Mouse (Mus musculus) limb, embryonic 11.5 days (tissue): Measurements from ENCODE around the gene Tnip1. TPM values are rescaled to one million over a fixed set of nuclear protein-coding genes. Genes with fewer than 3 reads are reported as not detected.

Experiments used
- ATAC-seq: fragments of 200-750 bp; cut with Nextera tagmentation; 2 replicates; pipeline ENCODE4 v1.8.0; 2017; ENCODE audit warnings: low read depth; ENCODE audit not compliant: insufficient number of reproducible peaks, low FRiP score, low TSS enrichment
- DNase-seq: peaks from one replicate; pipeline ENCODE4 v3.0.0-alpha.2; 2015; ENCODE audit warnings: low spot score
- H3K27ac ChIP-seq: fragments of 300-500 bp; sonication (generic); replicated peaks from 2 replicates; pipeline ENCODE4 v1.5.1; 2014; ENCODE audit warnings: low read depth, mild to moderate bottlenecking, low read length
- H3K27me3 ChIP-seq: fragments of 300-500 bp; sonication (generic); 2 replicates; pipeline ENCODE4 v1.6.1; 2014; ENCODE audit warnings: mild to moderate bottlenecking, low read length, mixed read lengths; ENCODE audit not compliant: control insufficient read depth, insufficient read depth
- H3K36me3 ChIP-seq: fragments of 300-500 bp; sonication (generic); 2 replicates; pipeline ENCODE4 v1.6.1; 2014; ENCODE audit warnings: mild to moderate bottlenecking, low read length, moderate library complexity, mixed read lengths; ENCODE audit not compliant: control insufficient read depth, insufficient read depth
- H3K4me1 ChIP-seq: fragments of 300-500 bp; sonication (generic); 2 replicates; pipeline ENCODE4 v1.6.1; 2014; ENCODE audit warnings: low read length, mixed read lengths; ENCODE audit not compliant: control insufficient read depth, insufficient read depth
- H3K4me2 ChIP-seq: fragments of 300-500 bp; sonication (generic); 2 replicates; pipeline ENCODE4 v1.6.1; 2014; ENCODE audit warnings: low read depth, mild to moderate bottlenecking, moderate library complexity; ENCODE audit not compliant: severe bottlenecking
- H3K4me3 ChIP-seq: fragments of 300-500 bp; sonication (generic); 2 replicates; pipeline ENCODE4 v1.5.1; 2014; ENCODE audit warnings: low read depth, low read length
- H3K9ac ChIP-seq: fragments of 300-500 bp; sonication (generic); 2 replicates; pipeline ENCODE4 v1.6.1; 2014; ENCODE audit warnings: mild to moderate bottlenecking, low read length
- H3K9me3 ChIP-seq: fragments of 300-500 bp; sonication (generic); 2 replicates; pipeline ENCODE4 v1.6.1; 2016; ENCODE audit warnings: low read length; ENCODE audit not compliant: control insufficient read depth
- WGBS: fragments of 180-500 bp; shearing (Covaris S2); extraction: QIAGEN DNeasy Blood & Tissue Kit; methylation state at CpG from one replicate; pipeline ENCODE4 v1.1.7; 2014; 5-methylcytosine and 5-hydroxymethylcytosine counted together
- polyA plus RNA-seq: library from polyadenylated mRNA; unstranded; fragments of >200 nt; fragmentation: Nextera tagmentation; extraction: Ambion mirVana; gene quantifications from 2 replicates; pipeline ENCODE4 v1.2.1, GENCODE M21; 2014

Gene Tnip1
- polyA plus RNA-seq, 1 experiment from 2014 or later: 13.4 TPM

DNA sequence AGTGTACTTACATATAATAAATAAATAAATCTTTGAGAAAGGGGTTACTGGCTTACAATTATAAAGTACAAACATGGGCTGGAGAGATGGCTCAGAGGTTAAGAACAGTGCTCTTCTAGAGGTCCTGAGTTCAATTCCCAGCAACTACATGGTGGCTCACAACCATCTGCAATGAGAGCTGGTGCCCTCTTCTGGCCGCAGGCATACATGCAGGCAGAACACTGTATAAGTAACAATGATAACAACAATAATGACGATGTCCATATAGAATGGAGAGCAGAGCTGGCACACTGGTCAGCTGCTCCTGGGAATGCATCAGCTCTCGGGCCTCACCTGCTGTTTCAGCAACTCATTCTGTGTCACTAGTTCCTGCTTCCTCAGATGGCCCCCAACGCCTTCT, 44.4 kb downstream of the Tnip1 start:
- ATAC-seq (no peak), DNase-seq (no peak)
- H3K9me3 ChIP-seq: no peaks in the 10 kb centered on the region
- no peaks in the 10 kb centered on the region for H3K27me3 ChIP-seq
- no peak overlapping the region for H3K9ac ChIP-seq
- H3K36me3 ChIP-seq: peaks cover 6% of the 10 kb centered on the region; the same call in 1 of the 2 replicates
- no peaks in the 10 kb centered on the region for H3K4me1 ChIP-seq
- 85% methylated on average over 4 of the region's 4 CpGs for WGBS
- H3K27ac ChIP-seq: no peak overlapping the region
- H3K4me2 ChIP-seq: no peak overlapping the region
- H3K4me3 ChIP-seq: no peak overlapping the region

DNA sequence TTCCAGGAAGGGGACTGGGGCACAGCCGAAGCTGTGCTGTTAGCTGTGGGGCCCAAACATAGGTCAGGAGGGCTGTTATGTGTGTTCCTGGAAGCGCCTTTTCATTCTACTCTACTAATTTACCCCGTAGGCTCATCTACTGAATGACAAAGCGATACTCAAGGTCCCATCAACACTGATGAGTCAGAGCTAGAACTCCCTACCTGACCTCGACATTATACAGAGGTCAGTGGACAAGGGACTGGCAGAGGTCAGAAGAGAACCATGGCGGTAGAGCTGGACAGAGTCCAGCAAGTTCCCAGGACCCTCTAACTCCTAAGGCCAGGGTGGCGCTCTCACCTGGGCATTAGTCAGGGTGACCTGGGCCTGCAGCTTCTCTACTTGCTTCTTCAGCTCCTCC, 45.3 kb downstream of the Tnip1 start:
- Histone ChIP-seq H3K4me2 (no peak overlapping the region), H3K9ac (no peak overlapping the region), H3K9me3 (no peaks in the 10 kb centered on the region), H3K4me1 (no peaks in the 10 kb centered on the region), H3K27ac (no peak overlapping the region), H3K36me3 (peaks cover 6% of the 10 kb centered on the region; the same call in 1 of the 2 replicates), H3K4me3 (no peak overlapping the region), H3K27me3 (no peaks in the 10 kb centered on the region)
- no peak for ATAC-seq
- DNase-seq: no peak
- 95% methylated on average over 7 of the region's 7 CpGs for WGBS

DNA sequence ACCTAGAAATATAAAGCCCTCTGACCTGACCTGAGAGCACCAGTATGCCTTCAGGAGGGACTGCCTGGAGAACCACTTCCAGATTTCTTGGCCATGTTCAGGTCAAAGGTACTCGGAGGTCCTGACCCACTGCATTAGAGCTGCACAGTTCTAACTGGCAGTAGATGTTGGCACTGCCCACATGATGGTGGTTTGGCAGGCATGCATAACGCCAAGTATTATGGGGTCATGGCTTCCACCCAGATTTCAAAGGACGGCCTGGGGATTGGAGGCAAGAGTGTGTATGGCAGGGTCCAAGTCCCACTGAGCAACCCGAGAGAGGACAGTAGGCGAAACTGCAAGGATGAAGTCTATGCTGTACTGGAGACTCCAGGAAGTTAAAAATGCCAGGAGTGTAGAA, 48.9 kb downstream of the Tnip1 start:
- H3K4me1 ChIP-seq: no peaks in the 10 kb centered on the region
- no peak overlapping the region for H3K4me2 ChIP-seq
- H3K4me3 ChIP-seq: no peak overlapping the region
- DNase-seq: no peak
- no peak overlapping the region for H3K9ac ChIP-seq
- no peaks in the 10 kb centered on the region for H3K9me3 ChIP-seq
- H3K27me3 ChIP-seq: no peaks in the 10 kb centered on the region
- WGBS: 91% methylated on average over 5 of the region's 5 CpGs
- H3K27ac ChIP-seq: no peak overlapping the region
- no peak for ATAC-seq
- H3K36me3 ChIP-seq: peaks cover 3% of the 10 kb centered on the region; the same call in 1 of the 2 replicates

DNA sequence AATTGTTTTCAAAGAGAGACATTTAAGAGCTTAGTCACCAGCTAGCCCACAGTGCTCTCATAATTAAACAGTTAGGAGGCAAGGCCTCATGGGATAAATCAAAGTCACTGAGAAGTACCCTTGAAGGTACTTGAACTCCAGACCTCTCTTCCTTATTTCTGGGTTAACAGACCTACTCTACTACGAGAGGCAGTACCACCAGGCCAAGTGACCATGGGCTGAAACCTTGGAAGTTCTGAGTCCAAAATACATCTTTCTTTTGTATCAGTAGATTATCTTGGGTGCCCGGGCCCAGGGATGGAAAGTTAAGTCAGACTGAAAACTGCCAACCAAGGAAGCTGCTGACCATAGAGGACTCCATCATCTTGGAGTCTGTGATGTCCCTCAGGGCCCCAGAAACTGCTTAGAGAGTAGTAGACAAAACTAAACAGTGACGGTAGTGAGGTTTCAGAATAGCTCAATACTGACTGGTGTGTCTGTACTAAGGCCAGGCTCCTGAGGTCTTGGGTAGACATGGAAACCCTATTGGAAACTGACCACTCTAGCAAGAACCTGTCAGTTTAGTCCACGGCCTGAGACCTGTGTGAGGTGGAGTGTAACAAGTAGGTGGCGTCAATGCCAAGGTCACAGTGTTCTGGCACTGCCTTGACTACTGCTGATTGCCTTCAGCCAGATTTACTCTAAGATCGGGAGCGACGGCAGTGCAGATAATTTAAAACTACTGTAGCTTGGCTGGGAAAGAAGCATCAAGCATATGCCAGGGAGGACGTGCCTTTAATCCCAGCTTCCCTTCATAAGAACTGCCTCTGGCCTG, 50.0 kb downstream of the Tnip1 start:
- Histone ChIP-seq H3K9ac (no peak overlapping the region), H3K36me3 (peaks cover 3% of the 10 kb centered on the region; the same call in 1 of the 2 replicates), H3K27ac (no peak overlapping the region), H3K4me3 (no peak overlapping the region), H3K9me3 (no peaks in the 10 kb centered on the region), H3K27me3 (no peaks in the 10 kb centered on the region), H3K4me1 (no peaks in the 10 kb centered on the region), H3K4me2 (no peak overlapping the region)
- DNase-seq: no peak
- ATAC-seq: no peak
- 88% methylated on average over 9 of the region's 9 CpGs for whole genome bisulfite sequencing

DNA sequence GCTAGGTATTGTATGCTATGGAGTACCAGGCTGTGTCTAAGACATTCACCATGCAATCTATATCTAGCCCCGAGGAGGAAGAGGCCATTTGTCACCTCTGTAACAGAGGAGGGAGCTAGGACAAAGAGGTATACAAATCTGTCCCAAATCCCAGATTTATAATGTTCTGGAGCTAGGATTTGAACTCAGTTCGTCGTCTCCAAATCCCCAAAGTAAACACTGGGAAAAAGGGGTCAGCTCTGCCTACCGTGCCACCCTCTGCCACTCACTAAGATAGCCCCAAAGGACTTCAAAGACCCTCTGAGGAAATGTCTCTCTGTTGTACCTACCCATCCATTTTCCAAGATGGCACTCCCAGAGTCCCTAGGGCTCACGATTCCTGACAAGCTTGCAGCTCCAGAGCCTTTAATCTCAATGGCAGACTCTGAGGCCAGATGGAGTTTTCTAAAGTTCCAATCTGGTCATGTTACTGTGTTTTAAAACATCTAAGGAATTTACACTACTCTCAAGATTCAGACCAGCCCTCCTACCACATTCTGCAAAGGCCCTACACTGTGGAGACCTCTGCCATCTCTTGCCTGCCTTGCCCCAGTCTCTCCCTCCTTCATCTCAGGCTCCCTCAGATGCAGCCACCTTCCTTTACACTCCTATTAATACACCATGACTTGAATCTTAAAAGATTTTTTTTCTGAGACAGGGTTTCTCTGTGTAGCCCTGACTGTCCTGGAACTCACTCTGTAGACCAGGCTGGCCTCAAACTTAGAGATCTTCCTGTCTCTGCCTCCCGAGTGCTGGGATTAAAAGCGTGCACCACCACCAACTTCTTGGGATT, 50.8 kb downstream of the Tnip1 start:
- Histone ChIP-seq H3K36me3 (peaks cover 3% of the 10 kb centered on the region; the same call in 1 of the 2 replicates), H3K4me2 (no peak overlapping the region), H3K27me3 (no peaks in the 10 kb centered on the region), H3K9ac (no peak overlapping the region), H3K27ac (no peak overlapping the region), H3K4me1 (no peaks in the 10 kb centered on the region), H3K4me3 (no peak overlapping the region), H3K9me3 (no peaks in the 10 kb centered on the region)
- no peak for DNase-seq
- 88% methylated on average over 7 of the region's 7 CpGs for WGBS
- no peak for ATAC-seq

DNA sequence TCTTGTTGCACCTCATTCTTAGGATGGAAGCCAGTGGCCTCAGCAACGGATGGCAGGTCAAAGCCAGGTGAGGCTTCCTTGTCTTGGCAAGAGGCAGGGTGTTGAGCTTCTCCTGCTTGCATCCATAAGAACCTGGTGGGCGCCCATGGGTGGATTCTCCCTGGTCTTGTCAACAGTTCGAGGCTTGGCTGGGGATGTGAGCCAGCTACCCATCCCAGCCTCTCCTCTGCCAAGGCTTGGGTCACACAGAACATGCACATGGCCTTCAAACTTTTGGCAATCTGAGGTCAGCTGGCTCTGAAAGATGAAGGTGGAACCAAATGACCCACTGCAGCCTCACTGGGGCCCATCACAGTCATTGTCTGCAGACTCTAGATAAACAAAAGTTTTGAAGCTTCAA, 51.5 kb downstream of the Tnip1 start:
- 94% methylated on average over 3 of the region's 3 CpGs for WGBS

DNA sequence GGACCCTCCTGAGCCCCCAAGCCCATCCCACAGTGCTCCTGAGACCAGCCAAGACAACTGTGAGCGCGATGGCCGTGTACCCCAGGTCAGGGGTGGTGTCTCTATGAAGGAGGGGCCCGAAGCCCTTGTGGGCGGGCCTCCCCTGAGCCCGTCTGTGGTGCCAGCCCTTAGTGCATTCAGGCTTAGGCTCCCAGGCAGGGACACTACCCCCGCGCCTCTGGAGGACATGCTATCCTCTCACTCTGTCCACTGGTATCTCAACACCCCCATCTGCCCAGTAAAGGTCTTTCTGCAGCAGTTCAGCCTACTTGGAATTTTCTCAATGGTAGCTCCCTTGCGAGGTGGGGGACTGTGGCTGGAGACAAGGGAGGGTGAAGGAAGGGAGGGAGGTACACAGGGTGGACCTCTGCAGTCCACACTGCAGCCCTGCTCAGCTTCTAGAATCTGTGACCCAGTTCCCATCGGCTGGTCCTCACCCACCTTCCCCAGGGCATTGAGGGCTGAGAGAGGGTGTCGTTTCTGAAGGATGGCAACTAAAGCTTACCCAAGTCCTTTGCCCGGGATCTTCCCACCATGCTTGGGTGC, 52.5 kb downstream of the Tnip1 start:
- H3K4me2 ChIP-seq: no peak overlapping the region
- H3K27me3 ChIP-seq: no peaks in the 10 kb centered on the region
- H3K9ac ChIP-seq: no peak overlapping the region
- H3K36me3 ChIP-seq: peaks cover 3% of the 10 kb centered on the region; the same call in 1 of the 2 replicates
- DNase-seq (no peak), ATAC-seq (no peak)
- H3K4me3 ChIP-seq: no peak overlapping the region
- no peak overlapping the region for H3K27ac ChIP-seq
- WGBS: 87% methylated on average over 12 of the region's 12 CpGs
- no peaks in the 10 kb centered on the region for H3K4me1 ChIP-seq
- H3K9me3 ChIP-seq: no peaks in the 10 kb centered on the region

More for the DNA sequence above, 51.5 kb downstream of the Tnip1 start:
- Histone ChIP-seq H3K4me3 (no peak overlapping the region), H3K4me1 (no peaks in the 10 kb centered on the region), H3K4me2 (no peak overlapping the region), H3K27ac (no peak overlapping the region), H3K9ac (no peak overlapping the region), H3K9me3 (no peaks in the 10 kb centered on the region), H3K27me3 (no peaks in the 10 kb centered on the region), H3K36me3 (peaks cover 3% of the 10 kb centered on the region; the same call in 1 of the 2 replicates)
- DNase-seq (no peak), ATAC-seq (no peak)

DNA sequence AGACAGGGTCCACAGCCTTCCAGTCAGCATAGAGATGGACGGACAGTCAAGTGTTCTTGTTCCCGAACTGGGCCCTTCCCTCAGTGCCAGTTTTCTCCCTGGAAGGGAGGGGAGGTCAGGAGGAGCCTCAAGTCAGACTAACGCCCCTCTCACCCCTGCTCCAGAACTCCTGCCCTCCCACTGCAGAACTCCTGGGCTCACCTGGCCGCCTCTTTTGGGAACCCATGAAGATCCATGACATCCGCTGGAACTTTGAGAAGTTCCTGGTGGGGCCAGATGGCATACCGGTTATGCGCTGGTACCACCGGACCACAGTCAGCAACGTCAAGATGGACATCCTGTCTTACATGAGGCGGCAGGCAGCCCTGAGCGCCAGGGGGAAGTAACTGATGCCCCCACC, 53.4 kb downstream of the Tnip1 start:
- H3K4me2 ChIP-seq: no peak overlapping the region
- no peak overlapping the region for H3K4me3 ChIP-seq
- H3K27me3 ChIP-seq: no peaks in the 10 kb centered on the region
- no peak for ATAC-seq
- H3K36me3 ChIP-seq: no peaks in the 10 kb centered on the region; the same call in 1 of the 2 replicates
- H3K9ac ChIP-seq: no peak overlapping the region
- H3K4me1 ChIP-seq: no peaks in the 10 kb centered on the region
- no peak overlapping the region for H3K27ac ChIP-seq
- no peaks in the 10 kb centered on the region for H3K9me3 ChIP-seq
- WGBS: 90% methylated on average over 11 of the region's 11 CpGs
- no peak for DNase-seq
